Mouse (Mus musculus) kidney, adult 18-20 months (tissue): ENCODE results near the gene Runx1.

Source experiments
- DNase-seq: peaks from one replicate; pipeline ENCODE4 v3.0.0; 2021

Gene Runx1

GRCm38 (mm10) chr16:92697227-92697736 lies 128.7 kb downstream of the Runx1 start:
- peak; percentile 79 for DNase-seq

DNA sequence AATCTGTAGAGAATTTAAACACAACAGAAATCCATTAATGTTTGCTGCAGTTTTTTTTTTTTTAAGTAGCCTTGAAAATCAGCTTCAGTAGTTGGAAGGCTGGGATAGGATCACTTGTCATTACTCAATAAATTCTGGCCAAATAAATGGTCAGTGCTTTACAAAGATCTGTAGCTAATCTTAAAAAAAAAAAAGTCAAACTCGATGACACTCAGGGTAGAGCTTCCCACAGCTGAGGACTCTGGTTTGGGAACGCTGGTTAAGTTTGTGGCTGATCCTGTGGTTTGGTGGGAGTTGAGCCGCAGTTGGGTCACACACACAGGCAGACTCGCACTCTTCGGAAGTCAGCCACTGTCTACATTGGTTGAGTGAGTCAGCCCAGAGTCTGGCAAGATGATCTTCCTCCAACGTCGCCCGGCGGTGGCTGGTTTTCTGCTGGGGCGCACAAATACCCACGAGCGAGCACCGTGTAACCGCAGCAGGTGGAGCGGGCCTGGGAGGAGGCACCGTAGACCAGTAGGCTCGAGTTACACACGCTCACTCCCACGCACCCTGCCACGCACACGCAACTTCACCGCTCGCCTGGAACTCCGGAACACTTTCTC lies 129.4 kb downstream of the Runx1 start:
- DNase-seq = peak; percentile 23

DNA sequence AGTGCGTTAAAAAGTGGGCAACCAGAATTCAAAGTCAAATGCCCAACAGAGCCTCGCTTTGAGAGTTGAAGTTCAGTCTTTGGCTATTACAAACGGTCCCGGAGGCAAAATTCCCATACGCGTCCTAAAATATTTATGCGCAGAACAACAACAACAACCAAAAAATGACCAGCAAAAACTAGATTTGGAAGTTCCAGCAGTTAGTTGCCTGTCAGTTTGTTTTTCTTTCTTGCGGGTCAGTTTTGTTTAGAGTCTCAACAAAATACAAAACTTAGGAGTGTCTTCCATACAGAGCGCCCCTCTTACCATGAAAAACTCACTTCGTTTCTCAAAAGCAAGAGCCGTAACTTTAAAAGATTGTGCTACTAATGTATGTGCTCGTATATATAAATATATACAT lies 130.0 kb downstream of the Runx1 start:
- DNase-seq = no peak

GRCm38 (mm10) chr16:92695200-92695921 lies 130.6 kb downstream of the Runx1 start:
- peak; percentile 20 for DNase-seq

- no peak for DNase-seq
Measured at GRCm38 (mm10) chr16:92694496-92695106, 131.3 kb downstream of the Runx1 start.

- no peak for DNase-seq
Measured at GRCm38 (mm10) chr16:92690759-92691158, 135.2 kb downstream of the Runx1 start.

GRCm38 (mm10) chr16:92688941-92689340 lies 137.0 kb downstream of the Runx1 start:
- DNase-seq = no peak

- no peak for DNase-seq
Measured at GRCm38 (mm10) chr16:92686978-92687377, 139.0 kb downstream of the Runx1 start.

DNA sequence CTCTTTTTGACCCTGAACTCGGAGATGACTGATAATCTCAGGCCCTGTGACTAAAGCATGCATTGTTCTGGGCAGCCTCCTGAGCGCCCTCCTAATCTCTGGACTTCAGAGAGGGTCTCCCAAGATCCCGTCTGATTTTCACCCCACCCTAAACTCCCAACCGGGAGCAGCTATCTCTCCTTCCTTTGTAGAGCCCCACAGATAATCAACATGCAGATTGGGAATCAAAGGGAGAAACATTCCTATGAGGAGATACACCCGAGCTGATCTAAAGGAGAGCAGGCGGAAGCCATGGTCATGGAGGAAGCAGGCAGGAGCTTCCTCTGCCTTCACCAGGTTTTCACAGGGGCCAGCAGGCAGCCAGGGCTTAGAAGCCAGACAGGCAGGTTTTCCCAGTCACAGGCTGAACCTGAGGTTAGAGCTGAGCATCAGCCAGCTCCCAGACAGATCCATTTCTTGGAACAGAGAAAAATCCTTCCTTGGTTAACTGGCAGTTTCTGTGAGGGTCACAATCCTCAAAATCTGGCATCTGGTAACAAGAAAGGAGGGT lies 140.1 kb downstream of the Runx1 start:
- no peak for DNase-seq

GRCm38 (mm10) chr16:92684423-92685211 lies 141.3 kb downstream of the Runx1 start:
- no peak for DNase-seq

DNA sequence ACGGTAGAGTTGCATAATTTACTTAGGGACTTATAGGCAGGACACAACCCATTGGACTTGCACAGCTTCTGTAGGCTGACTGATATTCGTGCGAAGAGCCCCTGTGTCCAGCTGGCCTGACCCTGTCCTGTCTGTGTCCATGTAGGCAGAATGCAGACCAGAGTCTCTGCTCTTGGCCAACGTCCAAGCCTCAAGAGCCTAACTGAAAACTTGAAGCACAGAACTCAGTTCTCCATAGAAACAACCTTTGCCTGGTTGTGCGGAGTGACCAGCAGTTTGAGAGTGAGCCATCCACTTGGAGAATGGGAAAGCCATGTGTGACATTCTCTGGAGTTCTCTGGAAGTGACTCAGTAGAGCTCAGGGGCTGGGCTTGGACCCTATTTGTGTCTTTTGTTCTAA lies 149.3 kb downstream of the Runx1 start:
- DNase-seq = no peak

- DNase-seq = no peak
Measured at GRCm38 (mm10) chr16:92675677-92676076, 150.3 kb downstream of the Runx1 start.

GRCm38 (mm10) chr16:92674916-92675450 lies 151.0 kb downstream of the Runx1 start:
- no peak for DNase-seq

DNA sequence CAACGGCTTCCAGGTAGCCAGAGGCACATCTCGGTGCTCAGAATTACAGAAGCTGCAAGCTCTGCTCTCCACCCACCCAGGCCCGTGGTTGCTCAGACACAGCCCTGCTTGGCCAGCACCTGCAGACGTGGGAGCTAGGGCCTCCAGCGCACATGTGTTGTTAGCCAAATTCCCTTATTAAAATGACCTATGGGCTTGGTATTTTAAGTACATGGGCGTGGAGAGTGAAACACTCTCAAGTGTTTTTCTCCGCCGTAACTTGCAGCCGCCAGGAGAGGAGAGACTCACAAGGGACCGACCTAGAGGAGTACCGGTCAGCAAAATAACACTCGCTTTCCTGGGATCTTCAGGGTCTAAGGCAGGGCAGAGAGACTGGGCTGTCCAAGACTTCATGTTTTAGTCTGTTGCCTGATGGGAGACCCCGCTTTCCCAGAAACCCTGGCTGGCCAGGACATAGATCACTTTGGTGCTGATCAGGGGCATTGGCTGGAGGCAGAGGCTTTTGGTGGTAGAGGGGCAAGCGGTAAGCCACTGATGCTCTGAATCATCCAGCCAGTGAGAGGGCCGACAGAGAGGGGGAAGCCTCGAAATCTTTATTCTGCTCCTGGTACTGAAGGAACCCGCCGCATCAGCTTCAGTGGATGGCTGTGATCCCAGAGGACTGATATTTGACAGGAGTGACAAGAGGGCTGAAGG lies 151.7 kb downstream of the Runx1 start:
- DNase-seq = no peak

DNA sequence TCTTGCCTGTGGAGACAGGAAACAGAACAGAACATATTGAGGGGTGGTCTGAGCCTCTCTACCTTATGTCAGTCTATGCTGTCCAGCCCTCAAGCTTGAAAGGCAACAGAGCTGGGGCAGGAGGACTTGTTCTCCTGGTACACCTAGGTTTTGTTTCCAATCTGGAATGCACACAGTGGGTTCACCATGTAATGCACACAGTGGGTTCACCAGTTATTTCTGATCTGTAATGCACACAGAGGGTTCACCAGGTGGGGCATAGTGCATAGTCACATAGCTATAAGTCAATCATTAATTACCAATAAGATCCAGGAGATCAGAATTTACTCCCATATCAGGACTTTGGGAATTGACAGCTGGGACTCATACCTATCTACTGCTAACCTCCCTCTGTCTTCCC lies 157.1 kb downstream of the Runx1 start:
- DNase-seq = no peak

DNA sequence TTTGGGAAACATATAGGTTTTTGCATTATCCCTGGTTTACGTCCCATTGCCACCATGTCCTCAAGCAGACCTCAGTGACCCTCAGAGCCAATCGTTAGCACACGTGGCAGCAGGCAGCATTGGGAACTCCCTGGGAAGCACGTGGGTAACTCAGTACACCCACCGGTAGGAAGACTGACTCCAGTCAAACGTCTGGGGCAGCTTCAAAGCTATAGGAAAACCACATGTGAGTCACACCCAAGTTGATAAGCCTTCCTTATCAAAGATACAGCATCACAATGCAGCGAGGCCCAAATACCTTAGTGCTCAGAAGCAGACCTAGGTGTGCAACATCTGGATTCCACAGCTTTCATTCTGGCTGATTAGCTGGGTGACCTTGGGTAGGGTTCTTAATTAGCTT lies 164.2 kb downstream of the Runx1 start:
- DNase-seq = no peak

DNA sequence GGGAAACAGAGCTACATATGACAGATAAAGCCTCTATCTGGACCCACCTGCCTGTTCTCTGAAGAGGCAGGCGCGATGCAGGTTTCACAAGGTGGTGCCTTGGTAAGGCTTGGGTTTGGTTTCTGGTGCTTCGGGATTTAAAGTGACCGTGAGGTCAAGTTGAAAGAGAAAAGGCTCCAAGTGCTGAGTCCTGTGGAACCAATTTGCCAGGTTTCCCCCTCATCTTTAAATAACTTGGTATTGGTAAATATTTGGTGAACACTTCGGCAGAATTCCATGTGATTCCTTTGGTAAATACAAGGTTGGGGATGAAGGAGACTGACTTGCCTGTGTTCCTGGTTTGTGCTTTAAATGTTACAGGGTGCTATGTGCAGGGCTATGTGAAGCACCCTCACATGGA lies 169.2 kb downstream of the Runx1 start:
- no peak for DNase-seq

DNA sequence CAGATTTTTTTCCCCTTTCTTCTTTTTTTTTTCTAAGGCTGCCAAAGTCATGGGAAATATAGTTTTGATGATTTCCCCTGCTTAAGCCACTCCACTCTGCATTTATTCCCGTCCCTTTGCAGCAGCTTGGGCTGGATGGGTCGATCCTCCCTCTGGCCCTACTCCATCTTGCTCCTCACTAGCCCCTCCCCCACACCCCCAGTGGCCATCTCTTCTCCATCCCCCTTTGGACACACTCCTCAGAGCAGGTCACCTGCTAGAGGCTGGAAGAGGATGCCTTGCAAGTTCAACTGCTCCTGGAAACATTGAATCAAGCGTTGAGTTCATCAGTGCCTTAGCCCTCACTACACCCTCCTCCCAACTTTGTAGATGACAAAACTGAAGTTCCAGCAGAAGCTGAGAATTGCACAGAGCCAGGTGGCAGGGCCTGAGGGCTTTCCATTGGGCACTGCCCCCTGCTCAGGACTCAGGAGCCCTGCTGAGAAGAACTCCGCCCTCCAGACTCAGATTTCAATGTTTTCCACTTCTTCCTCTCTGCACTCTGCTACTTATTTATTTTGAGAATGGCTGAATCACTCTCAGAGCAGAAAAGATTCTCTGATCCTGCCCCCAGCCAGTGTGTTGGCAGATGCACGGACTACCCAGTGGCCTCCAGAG lies 171.5 kb downstream of the Runx1 start:
- DNase-seq = no peak

GRCm38 (mm10) chr16:92653816-92654215 lies 172.1 kb downstream of the Runx1 start:
- no peak for DNase-seq

- no peak for DNase-seq
Measured at GRCm38 (mm10) chr16:92651256-92651655, 174.7 kb downstream of the Runx1 start.

DNA sequence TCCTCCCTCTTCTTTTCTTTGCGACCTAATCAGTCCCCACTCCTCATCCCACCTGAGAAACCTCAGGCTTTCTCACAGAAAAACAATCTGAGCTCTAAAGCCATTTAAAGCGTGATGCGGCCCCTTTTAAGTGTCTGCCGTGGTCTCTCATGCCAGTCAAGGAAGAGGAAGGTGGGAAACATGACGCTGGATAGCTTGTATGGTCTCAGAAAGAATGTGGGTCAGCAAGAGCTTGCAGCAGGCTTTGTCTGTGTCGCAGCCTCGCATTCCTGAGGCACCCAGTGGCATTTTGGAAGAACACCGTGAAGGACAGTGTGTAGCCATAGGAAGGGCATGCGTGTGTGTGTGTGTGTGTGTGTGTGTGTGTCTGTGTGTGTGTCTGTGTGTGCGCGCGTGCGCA lies 179.8 kb downstream of the Runx1 start:
- no peak for DNase-seq
